Mouse (Mus musculus) myocyte (in vitro differentiated cells): ENCODE measurements around the gene St8sia1.

Experiments used
- POLR2A ChIP-seq: IDR thresholded peaks from one replicate; pipeline ENCODE4 v1.6.1; 2011; ENCODE audit warnings: low read depth, mild to moderate bottlenecking, control low read depth, moderate library complexity; ENCODE audit not compliant: insufficient read length
- REST ChIP-seq: IDR thresholded peaks from one replicate; pipeline ENCODE4 v1.6.1; 2011; ENCODE audit warnings: mild to moderate bottlenecking, control low read depth, moderate library complexity; ENCODE audit not compliant: insufficient read depth, insufficient read length

DNA sequence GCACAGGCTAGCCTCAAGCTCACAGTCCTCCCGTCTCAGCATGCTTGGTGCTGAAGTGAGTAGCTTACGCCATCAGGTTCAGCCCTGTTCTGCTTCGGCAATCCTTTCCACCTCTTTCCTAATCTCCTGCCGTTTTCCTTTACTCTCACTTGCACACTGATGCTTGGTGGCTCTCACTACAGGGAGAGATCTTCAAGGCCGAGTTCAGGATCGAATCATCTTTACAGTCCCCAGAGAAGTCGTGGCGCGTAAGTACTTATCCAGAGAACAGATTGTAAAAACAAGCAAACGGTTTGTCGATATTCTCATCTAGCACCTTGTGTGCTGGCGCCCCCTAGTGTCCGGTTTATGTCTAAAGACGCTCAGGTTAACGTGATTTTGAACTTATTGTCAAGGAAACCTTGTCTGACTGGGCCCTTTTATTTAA, 149.7 kb downstream of the St8sia1 start:
- TF ChIP-seq POLR2A = no peak
- TF ChIP-seq REST = no peak
